Mouse (Mus musculus) thymus, adult 2 months (tissue): ENCODE data around the gene Ezh1.

ENCODE experiments used
- CTCF ChIP-seq: fragments of 200-500 bp; IDR thresholded peaks from 2 replicates; pipeline ENCODE4 v1.5.1; 2012; ENCODE audit warnings: mild to moderate bottlenecking, control low read depth, low read length, moderate library complexity, borderline replicate concordance; ENCODE audit not compliant: control insufficient read depth, poor library complexity, insufficient read depth; ENCODE audit errors: extremely low read depth
- POLR2A ChIP-seq: fragments of 200-500 bp; IDR thresholded peaks from 2 replicates; pipeline ENCODE4 v1.6.1; 2012; ENCODE audit warnings: mild to moderate bottlenecking, low read length, control low read depth, moderate library complexity; ENCODE audit not compliant: control insufficient read depth, poor library complexity, insufficient read depth; ENCODE audit errors: extremely low read depth

DNA sequence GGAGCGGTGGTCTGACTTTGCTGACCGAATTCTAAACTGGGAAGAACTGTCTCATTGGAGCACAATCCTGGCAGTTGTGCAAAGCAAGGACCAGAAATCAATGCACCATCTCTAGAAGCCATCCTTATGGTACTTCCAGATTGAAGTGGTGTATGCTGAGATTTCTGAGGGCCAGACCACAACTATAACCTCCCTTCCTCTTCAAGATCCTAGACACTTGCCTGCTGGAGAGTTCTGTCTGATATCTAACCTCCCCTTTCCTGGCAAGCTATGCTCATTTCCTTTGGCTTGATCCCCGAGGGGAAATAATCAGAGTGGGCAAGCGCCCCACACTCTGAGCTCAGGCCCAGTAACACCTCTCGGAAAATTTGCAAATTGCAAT lies 53.8 kb downstream of the Ezh1 start:
- TF ChIP-seq POLR2A (no peak), CTCF (no peak)
